Mouse (Mus musculus): Measurements from ENCODE around the gene H2-DMa.

DNA sequence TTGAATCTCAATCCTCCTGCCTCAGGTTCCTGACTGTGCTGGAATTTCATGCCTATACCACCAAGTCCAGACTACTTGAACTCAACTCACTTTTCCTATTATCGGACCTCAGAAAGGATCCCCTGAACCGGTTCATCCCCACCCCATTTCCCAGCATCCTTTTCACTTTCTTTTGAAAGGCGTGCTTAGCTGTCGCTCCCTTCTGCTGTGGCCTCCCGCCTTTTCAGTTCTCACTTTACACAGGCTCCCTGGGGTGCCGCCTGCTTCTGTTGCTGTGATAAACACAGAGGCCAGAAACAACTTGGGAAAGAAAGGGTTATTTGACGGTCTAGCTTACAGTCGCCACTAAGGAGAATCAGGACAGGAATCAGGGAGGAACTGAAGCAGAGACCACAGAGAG is 36.2 kb upstream of the H2-DMa start:
- no peak for TF ChIP-seq CTCF (IDR thresholded peaks at IDR 0.05; ENCODE audit: borderline replicate concordance, insufficient read depth, low read length)
- no peak for TF ChIP-seq POLR2A (IDR thresholded peaks at IDR 0.05; ENCODE audit: low read depth, low read length)

All from embryonic fibroblast, embryonic 13.5 days (primary cell).